Mouse (Mus musculus) stomach, postnatal 0 days (tissue): ENCODE data around the gene Cd79b. TPM values are rescaled to one million over a fixed set of nuclear protein-coding genes. Genes with fewer than 3 reads are reported as not detected.
A peak's percentile ranks its signal among the peaks of the same experiment; 100 is the strongest.

Source experiments
- ATAC-seq: fragments of 200-750 bp; cut with Nextera tagmentation; 2 replicates; pipeline ENCODE4 v1.8.0; 2017; ENCODE audit not compliant: low FRiP score, low TSS enrichment
- DNase-seq: peaks from one replicate; pipeline ENCODE4 v3.0.0-alpha.2; 2016; ENCODE audit warnings: low spot score
- H3K27ac ChIP-seq: fragments of 300-500 bp; sonication (generic); replicated peaks from 2 replicates; pipeline ENCODE4 v1.5.1; 2014; ENCODE audit warnings: mild to moderate bottlenecking, control low read depth
- H3K27me3 ChIP-seq: fragments of 300-500 bp; sonication (generic); 2 replicates; pipeline ENCODE4 v1.6.1; 2014; ENCODE audit warnings: low read length; ENCODE audit not compliant: control insufficient read depth, insufficient read depth
- H3K36me3 ChIP-seq: fragments of 300-500 bp; sonication (generic); 2 replicates; pipeline ENCODE4 v1.6.1; 2014; ENCODE audit warnings: low read length, mixed read lengths; ENCODE audit not compliant: control insufficient read depth, insufficient read depth
- H3K4me1 ChIP-seq: fragments of 300-500 bp; sonication (generic); replicated peaks from 2 replicates; pipeline ENCODE4 v1.6.1; 2014; ENCODE audit warnings: antibody characterized with exemption; ENCODE audit not compliant: control insufficient read depth, insufficient read depth
- H3K4me2 ChIP-seq: fragments of 300-500 bp; sonication (generic); replicated peaks from 2 replicates; pipeline ENCODE4 v1.6.1; 2014; ENCODE audit warnings: low read depth, mild to moderate bottlenecking, control low read depth, moderate library complexity
- H3K4me3 ChIP-seq: fragments of 300-500 bp; sonication (generic); 2 replicates; pipeline ENCODE4 v1.5.1; 2014; ENCODE audit warnings: low read depth, low read length, control low read depth
- H3K9ac ChIP-seq: fragments of 300-500 bp; sonication (generic); 2 replicates; pipeline ENCODE4 v1.6.1; 2014; ENCODE audit warnings: mild to moderate bottlenecking, low read length, control low read depth, mixed read lengths
- H3K9me3 ChIP-seq: fragments of 300-500 bp; sonication (generic); 2 replicates; pipeline ENCODE4 v1.6.1; 2016; ENCODE audit warnings: low read length; ENCODE audit not compliant: control insufficient read depth
- CTCF ChIP-seq: IDR thresholded peaks from 2 replicates; pipeline ENCODE4 v1.5.1; 2016; ENCODE audit warnings: antibody characterized with exemption, low read depth, mild to moderate bottlenecking, moderate library complexity
- EP300 ChIP-seq: optimal IDR thresholded peaks from 2 replicates; pipeline ENCODE3; 2016; ENCODE audit warnings: antibody characterized with exemption
- WGBS: fragments of 180-500 bp; shearing (Covaris S2); extraction: QIAGEN DNeasy Blood & Tissue Kit; methylation state at CpG from one replicate; pipeline ENCODE4 v1.1.7; 2014; 5-methylcytosine and 5-hydroxymethylcytosine counted together
- polyA plus RNA-seq: library from polyadenylated mRNA; unstranded; fragments of >200 nt; fragmentation: Nextera tagmentation; extraction: Ambion mirVana; gene quantifications from 2 replicates; pipeline ENCODE4 v1.2.1, GENCODE M21; 2015

Gene Cd79b
- polyA plus RNA-seq, 1 experiment from 2014 or later, result 1.9 TPM

- H3K36me3 ChIP-seq, result no peaks in the 10 kb centered on the region
- no peak overlapping the region for H3K27ac ChIP-seq
- no peak for ATAC-seq
- TF ChIP-seq CTCF (no peak), EP300 (no peak)
- H3K4me2 ChIP-seq, result no peak overlapping the region
- H3K9ac ChIP-seq, result no peak overlapping the region
- DNase-seq, result no peak
- no peaks in the 10 kb centered on the region for H3K9me3 ChIP-seq
- no peaks in the 10 kb centered on the region for H3K27me3 ChIP-seq
- H3K4me1 ChIP-seq, result no peaks in the 10 kb centered on the region
- no peak overlapping the region for H3K4me3 ChIP-seq
- 74% methylated on average over 7 of the region's 7 CpGs for WGBS
Observed at GRCm38 (mm10) chr11:106338870-106339269, 24.3 kb upstream of the Cd79b start.

- Histone ChIP-seq H3K27ac (no peak overlapping the region), H3K27me3 (no peaks in the 10 kb centered on the region), H3K4me1 (no peaks in the 10 kb centered on the region), H3K9me3 (no peaks in the 10 kb centered on the region), H3K4me3 (no peak overlapping the region), H3K36me3 (no peaks in the 10 kb centered on the region), H3K9ac (no peak overlapping the region), H3K4me2 (no peak overlapping the region)
- DNase-seq (no peak), ATAC-seq (no peak)
- 72% methylated on average over 5 of the region's 5 CpGs for WGBS
- TF ChIP-seq CTCF (no peak), EP300 (no peak)
Observed at GRCm38 (mm10) chr11:106338029-106338428, 23.5 kb upstream of the Cd79b start.

GRCm38 (mm10) chr11:106334066-106334465 is 19.5 kb upstream of the Cd79b start:
- Histone ChIP-seq H3K4me3 (no peak overlapping the region), H3K27me3 (no peaks in the 10 kb centered on the region), H3K27ac (no peak overlapping the region), H3K4me2 (no peak overlapping the region), H3K36me3 (no peaks in the 10 kb centered on the region), H3K4me1 (no peaks in the 10 kb centered on the region), H3K9ac (no peak overlapping the region), H3K9me3 (no peaks in the 10 kb centered on the region)
- 9% methylated on average over 2 of the region's 2 CpGs for WGBS
- no peak for TF ChIP-seq EP300
- TF ChIP-seq CTCF, result no peak
- ATAC-seq (no peak), DNase-seq (no peak)

GRCm38 (mm10) chr11:106332458-106332857 is 17.9 kb upstream of the Cd79b start:
- Histone ChIP-seq H3K4me2 (no peak overlapping the region), H3K9ac (no peak overlapping the region), H3K27me3 (no peaks in the 10 kb centered on the region), H3K27ac (no peak overlapping the region), H3K36me3 (no peaks in the 10 kb centered on the region), H3K4me3 (no peak overlapping the region), H3K4me1 (no peaks in the 10 kb centered on the region), H3K9me3 (no peaks in the 10 kb centered on the region)
- DNase-seq (no peak), ATAC-seq (no peak)
- whole genome bisulfite sequencing, result 51% methylated on average over 4 of the region's 4 CpGs
- TF ChIP-seq CTCF (no peak), EP300 (no peak)

GRCm38 (mm10) chr11:106329682-106330081 is 15.1 kb upstream of the Cd79b start:
- Histone ChIP-seq H3K4me1 (no peaks in the 10 kb centered on the region), H3K9me3 (no peaks in the 10 kb centered on the region), H3K27ac (no peak overlapping the region), H3K9ac (no peak overlapping the region), H3K36me3 (no peaks in the 10 kb centered on the region), H3K27me3 (no peaks in the 10 kb centered on the region), H3K4me2 (no peak overlapping the region), H3K4me3 (no peak overlapping the region)
- TF ChIP-seq CTCF (peak; percentile 77), EP300 (no peak)
- WGBS, result 53% methylated on average over 7 of the region's 7 CpGs
- DNase-seq, result peak; percentile 58
- no peak for ATAC-seq

GRCm38 (mm10) chr11:106329128-106329527 is 14.6 kb upstream of the Cd79b start:
- Histone ChIP-seq H3K36me3 (no peaks in the 10 kb centered on the region), H3K27ac (no peak overlapping the region), H3K4me1 (no peaks in the 10 kb centered on the region), H3K9me3 (no peaks in the 10 kb centered on the region), H3K4me2 (no peak overlapping the region), H3K27me3 (no peaks in the 10 kb centered on the region), H3K4me3 (no peak overlapping the region), H3K9ac (no peak overlapping the region)
- 44% methylated on average over 6 of the region's 6 CpGs for WGBS
- DNase-seq, result no peak
- TF ChIP-seq CTCF (no peak), EP300 (no peak)
- ATAC-seq, result no peak
